Mouse (Mus musculus): ENCODE data around the gene Gm21970.

The Gm21970 gene

DNA sequence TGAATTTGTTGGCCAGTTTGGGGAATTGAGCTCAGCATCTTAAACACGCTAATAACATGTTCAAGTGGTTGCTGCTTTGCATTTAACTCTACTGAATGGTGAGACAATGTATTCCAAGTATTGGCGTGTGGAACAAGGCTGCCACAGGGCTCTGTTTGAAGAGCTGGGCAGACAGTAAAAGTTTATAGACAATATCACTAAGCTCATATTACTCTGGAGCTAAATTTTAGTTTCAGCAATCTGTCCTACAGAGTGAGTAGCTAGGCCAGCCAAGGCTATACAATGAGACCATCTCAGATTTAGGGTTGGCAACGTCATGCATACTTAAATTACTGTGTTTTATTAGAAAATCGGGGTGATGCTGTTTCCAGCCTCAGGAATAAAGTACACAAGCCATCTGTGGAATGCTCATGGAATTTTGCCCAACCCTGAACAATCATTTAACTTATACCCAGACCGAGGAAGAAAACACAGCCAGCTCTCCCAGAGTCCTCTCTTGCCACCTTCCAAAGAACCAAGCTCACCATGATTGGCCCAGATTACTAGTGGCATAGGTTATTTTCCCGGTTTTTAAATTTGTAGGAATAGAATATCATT, 10.1 kb downstream of the Gm21970 start:
- no peak for DNase-seq (ENCODE audit: low spot score)

GRCm38 (mm10) chr16:91403784-91404183, 12.3 kb downstream of the Gm21970 start:
- no peak for DNase-seq (ENCODE audit: low spot score)

- no peak for DNase-seq (ENCODE audit: low spot score)
These were observed 12.7 kb downstream of the Gm21970 start for GRCm38 (mm10) chr16:91404187-91404586.

DNA sequence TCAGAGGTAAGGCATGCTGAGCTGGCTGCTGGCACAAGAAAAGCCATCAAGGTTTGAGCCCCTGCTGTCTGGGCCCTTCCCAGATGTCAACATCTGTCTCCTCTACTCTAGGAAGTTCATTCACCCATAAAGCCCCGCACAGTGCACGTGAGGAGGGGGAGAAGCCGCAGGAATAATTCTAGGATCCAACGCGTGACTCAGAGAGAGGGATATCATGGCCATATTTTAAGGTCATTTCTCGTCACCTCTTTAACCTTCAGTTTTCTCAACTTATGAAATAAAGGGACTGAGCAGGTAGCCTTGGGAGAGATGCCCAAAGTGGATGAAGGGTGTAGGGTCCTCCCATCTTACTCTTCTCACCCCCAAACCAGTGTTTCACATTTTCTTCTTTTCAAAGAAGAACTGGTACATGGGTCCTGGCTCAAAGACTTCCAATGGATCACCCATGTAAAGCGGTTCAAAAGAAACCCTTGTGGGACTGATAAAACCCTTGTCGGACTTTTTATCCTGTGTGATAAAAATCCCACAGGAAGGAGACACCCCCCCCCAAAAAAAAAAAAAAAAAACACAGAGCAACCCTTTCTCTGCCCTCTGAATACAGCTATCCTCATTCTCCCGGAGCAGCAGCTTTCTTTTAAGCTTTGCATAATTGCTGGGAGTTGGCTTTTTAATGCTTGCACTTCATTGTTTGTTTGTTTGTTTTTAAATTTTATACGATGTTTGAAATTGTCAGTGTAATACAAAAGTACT, 13.5 kb downstream of the Gm21970 start:
- DNase-seq (ENCODE audit: low spot score): no peak

GRCm38 (mm10) chr16:91405640-91406584, 14.4 kb downstream of the Gm21970 start, which contains the start of gene Il10rb:
Il10rb (plus strand) TSS chr16:91406164.
- peak; percentile 70 for DNase-seq (ENCODE audit: low spot score)

DNA sequence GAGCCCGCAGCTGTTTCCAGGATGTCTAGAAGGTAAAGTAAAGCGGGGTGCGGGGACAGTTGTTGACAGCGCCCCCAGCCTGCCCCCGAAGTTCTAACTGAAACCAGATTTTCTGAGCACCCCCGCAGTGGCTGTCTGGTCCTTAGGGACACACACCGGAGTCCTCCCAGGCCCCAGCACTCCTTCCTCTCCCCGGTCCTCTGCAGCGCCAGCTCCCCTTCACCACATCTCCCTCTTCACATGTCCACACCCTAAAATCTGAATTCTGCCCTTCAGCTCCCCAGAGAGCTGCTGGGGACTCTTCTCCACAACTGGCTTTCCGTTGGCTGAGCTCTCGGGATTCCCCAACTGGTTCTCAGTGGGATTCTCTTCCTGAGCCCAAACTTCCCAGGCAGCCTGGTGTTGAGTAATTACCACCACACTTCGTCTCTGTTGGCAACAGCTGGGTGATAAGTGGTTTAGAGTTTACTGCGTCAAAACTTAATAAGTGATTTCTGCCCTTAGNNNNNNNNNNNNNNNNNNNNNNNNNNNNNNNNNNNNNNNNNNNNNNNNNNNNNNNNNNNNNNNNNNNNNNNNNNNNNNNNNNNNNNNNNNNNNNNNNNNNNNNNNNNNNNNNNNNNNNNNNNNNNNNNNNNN, 15.2 kb downstream of the Gm21970 start:
- DNase-seq (ENCODE audit: low spot score): no peak

- DNase-seq (ENCODE audit: low spot score): no peak
These were observed 21.8 kb downstream of the Gm21970 start for GRCm38 (mm10) chr16:91413102-91413844.

GRCm38 (mm10) chr16:91415391-91416189, 24.1 kb downstream of the Gm21970 start:
- DNase-seq (ENCODE audit: low spot score): no peak

- DNase-seq (ENCODE audit: low spot score): no peak
These were observed 24.8 kb downstream of the Gm21970 start for GRCm38 (mm10) chr16:91416357-91416756.

GRCm38 (mm10) chr16:91416938-91417337, 25.4 kb downstream of the Gm21970 start:
- peak; percentile 50 for DNase-seq (ENCODE audit: low spot score)

DNA sequence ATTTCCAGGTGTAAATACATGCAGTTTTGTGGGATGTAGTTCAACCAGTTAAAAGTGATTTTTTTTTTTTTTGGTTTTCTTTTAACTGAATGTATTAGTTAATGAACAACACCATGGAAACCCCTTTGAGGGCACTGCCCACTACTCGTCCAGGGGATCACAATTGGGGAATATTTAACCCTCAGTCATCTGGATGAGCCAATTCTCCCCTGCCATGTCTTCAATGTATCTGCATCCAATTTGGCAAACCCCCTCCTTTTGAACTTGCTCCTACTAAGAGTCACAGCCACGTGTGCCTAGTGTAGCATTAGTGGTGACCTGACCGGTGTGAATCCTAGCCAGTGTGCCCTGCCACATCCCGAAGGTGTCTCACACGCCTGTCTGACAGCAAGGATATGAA, 27.0 kb downstream of the Gm21970 start:
- DNase-seq (ENCODE audit: low spot score): no peak

DNA sequence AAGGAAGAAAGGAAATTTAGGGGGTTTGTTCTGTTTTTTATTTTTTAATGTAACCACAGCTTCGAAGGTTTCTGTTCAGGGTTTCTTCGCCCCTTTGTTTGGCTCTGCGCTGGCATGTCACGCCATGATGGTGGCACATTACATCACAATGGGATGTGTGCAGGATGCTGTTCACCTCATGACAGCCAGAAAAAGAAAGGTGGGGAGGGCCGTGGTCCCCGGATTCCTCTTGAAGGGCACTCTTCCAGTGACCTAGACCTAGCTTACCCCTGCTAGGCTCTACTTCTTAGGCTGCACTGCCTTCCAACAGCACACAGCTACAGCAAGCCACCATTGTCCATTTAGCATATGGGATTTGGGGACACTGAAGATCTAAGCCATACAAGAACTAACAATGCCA, 34.3 kb downstream of the Gm21970 start:
- no peak for DNase-seq (ENCODE audit: low spot score)

DNA sequence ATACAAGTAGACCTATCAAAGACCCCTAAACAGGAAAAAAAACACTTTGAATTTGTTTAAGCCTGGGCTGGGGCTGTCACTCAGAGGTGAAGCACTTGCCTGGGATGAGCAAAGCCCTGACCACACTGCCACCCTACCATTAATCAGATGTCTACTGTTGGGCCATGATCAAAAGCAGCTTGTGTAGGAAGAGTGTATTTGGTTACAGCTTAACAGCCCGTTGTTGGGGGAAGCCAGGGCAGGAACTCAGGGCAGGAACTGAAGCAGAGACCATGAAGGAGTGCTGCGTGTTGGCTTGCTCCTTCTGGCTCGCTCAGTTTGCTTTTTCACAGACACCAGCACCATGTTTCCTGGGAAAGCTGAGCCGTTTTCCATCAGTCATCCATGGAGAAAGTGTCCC, 35.1 kb downstream of the Gm21970 start:
- no peak for DNase-seq (ENCODE audit: low spot score)

- no peak for DNase-seq (ENCODE audit: low spot score)
These were observed 35.9 kb downstream of the Gm21970 start for GRCm38 (mm10) chr16:91427461-91427860.

GRCm38 (mm10) chr16:91428259-91428865, 36.8 kb downstream of the Gm21970 start:
- peak; percentile 65 for DNase-seq (ENCODE audit: low spot score)

DNA sequence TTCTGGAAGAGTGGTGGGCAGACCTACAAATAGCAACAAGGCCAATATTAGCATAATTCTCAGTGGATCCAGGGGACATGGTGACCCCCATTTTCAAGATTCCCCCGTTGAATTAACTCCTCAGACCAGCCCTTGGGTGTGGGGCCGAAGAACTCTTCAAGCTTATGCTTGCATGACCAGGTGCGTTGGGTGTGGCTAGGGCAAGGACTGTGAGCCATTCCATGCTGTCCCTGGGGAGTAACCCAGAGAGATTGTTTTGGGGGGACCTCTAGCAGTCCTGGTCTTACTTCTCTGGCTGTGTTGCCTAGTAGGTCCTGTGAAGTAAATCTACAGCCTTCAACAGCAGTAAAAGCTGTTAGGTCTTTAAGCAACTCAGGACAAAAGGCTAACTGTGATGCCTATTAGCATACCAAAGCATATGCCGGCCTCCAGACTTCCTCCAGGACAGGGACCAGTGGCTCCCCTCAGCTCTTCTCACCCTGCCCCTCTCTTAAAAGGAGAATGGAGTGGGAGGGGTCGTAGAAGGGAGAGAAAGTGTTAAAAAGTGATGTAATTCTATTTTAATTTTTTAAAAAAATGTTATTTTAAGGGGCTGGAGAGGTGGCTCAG, 41.3 kb downstream of the Gm21970 start:
- no peak for DNase-seq (ENCODE audit: low spot score)

DNA sequence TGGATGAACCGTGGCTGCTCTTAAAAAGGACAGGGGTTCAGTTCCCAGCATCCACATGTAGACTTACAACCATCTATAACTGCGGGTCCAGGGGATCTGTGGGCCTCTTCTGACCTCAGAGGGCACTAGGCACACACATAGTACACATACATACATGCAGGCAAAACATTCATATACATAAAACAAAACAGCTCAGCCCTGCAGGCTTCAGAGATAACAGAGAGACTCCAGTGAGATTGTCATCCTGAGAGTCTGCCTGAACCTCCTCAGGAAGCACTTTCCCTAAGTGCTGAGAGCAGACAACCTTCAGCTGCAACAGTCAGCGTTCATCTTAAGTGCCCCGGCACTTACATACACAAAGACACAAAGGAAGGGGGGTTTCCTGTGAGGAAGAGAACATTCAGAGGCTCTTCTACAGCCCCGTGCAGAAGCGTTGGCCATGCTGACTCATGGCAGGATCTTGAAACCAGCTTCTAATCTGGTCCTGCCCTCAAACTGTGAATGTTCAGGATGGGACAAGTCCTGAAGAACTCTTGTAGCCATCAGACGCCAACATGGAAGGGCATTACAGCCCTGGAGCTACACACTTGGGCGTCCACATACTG, 41.9 kb downstream of the Gm21970 start:
- DNase-seq (ENCODE audit: low spot score): no peak

DNA sequence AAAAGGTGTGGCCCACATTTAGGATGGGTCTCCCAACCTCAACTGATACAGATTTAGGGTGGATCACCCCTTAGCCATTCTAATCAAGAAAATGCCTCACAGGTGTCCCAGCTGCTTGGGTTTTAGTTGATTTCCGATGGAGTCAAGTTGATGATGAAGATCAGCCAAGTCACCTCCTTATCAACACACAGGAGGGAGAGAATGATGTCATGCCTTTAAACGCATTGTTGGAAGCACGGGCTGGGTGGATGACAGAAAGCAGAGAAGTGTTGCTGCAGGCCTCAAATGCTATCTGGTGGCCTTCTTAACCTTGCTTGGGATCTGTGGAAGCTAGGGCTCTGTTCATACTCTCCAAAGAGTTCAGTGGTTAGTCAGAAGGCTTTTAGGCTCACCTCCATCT, 42.6 kb downstream of the Gm21970 start:
- DNase-seq (ENCODE audit: low spot score): no peak

- no peak for DNase-seq (ENCODE audit: low spot score)
These were observed 46.6 kb downstream of the Gm21970 start for GRCm38 (mm10) chr16:91438081-91438480.

All from ovary, adult 18-20 months (tissue).